Mouse (Mus musculus) megakaryocyte, embryonic 14.5 days (primary cell): ENCODE data around the gene Adgrl2.

Experiments used
- FLI1 ChIP-seq: IDR thresholded peaks from 2 replicates; pipeline ENCODE4 v1.6.1; 2012; ENCODE audit warnings: low read length, inconsistent platforms, mixed read lengths
- GATA1 ChIP-seq: IDR thresholded peaks from 3 replicates; pipeline ENCODE4 v1.6.1; 2012; ENCODE audit warnings: mixed read lengths, low read length, inconsistent platforms, borderline replicate concordance

GRCm38 (mm10) chr3:149009311-149009710 is 19.0 kb upstream of the Adgrl2 start:
- TF ChIP-seq GATA1 = no peak
- no peak for TF ChIP-seq FLI1
